Mouse (Mus musculus): ENCODE measurements around the gene Tgm7. TPM values are rescaled to one million over a fixed set of nuclear protein-coding genes. Genes with fewer than 3 reads are reported as not detected.

Tgm7 gene
- total and polyA plus RNA-seq, 3 experiments = not detected

DNA sequence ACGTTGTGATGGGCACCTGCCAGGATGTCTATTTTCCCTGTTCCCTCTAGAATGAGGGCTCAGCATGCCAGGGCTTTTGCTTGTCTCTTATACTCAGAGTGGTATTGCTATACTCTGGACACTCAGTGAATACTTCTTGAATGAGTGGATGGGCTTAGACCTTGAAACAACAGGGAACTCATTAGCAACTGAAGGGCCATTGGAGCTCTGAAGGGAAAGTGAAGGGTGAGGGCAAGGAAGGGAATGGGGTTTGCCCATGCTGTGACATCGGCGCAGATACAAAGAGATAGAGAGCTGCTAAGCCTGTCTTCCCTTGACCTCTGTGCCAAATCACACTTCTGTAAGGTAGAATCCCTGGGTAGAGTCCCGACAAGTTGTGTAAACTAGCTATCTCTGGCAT lies 63.9 kb downstream of the Tgm7 start:
- H3K9ac ChIP-seq (ENCODE audit: insufficient read depth, low read depth) = no peak overlapping the region
- no peak overlapping the region for H3K27ac ChIP-seq (ENCODE audit: insufficient read depth, low read depth)
- dilution Hi-C loops (cut with MboI; ENCODE audit: extremely low pct_ligation_motif_present, extremely low pct_unique_long_range_greater_than_20kb, low sequenced_read_pairs) = no loop called here
- no peak for DNase-seq (ENCODE audit: extremely low read depth)
- H3K4me1 ChIP-seq (ENCODE audit: control insufficient read depth in 1 of 2, insufficient read depth in 2 of 2) = no peaks in the 10 kb centered on the region
- TF ChIP-seq BHLHE40 (IDR thresholded peaks at IDR 0.05; ENCODE audit: low read depth, low read length) (no peak), USF2 (conservative IDR thresholded peaks at IDR 0.05; ENCODE audit: low read depth, low read length) (no peak), ZC3H11A (IDR thresholded peaks at IDR 0.05; ENCODE audit: low read depth, low read length) (no peak), MXI1 (IDR thresholded peaks at IDR 0.05; ENCODE audit: low read depth, low read length) (no peak), USF1 (IDR thresholded peaks at IDR 0.05; ENCODE audit: low read depth, low read length) (no peak), EP300 (IDR thresholded peaks at IDR 0.05; ENCODE audit: low read length) (no peak), E2F4 (IDR thresholded peaks at IDR 0.05; ENCODE audit: insufficient replicate concordance, low read depth, low read length) (no peak), NELFE (IDR thresholded peaks at IDR 0.05; ENCODE audit: low read depth, low read length) (no peak), GABPA (IDR thresholded peaks at IDR 0.05; ENCODE audit: insufficient replicate concordance, low read depth, low read length) (no peak), MEF2A (IDR thresholded peaks at IDR 0.05; ENCODE audit: borderline replicate concordance, low read depth, low read length) (no peak), ZMIZ1 (IDR thresholded peaks at IDR 0.05; ENCODE audit: low read depth, low read length) (no peak), JUN (IDR thresholded peaks at IDR 0.05; ENCODE audit: insufficient read depth, low read depth, low read length) (no peak), RCOR1 (conservative IDR thresholded peaks at IDR 0.05; ENCODE audit: low read depth, low read length) (no peak), KAT2A (IDR thresholded peaks at IDR 0.05; ENCODE audit: insufficient replicate concordance, low read length) (no peak)
- no peak overlapping the region for H3K4me3 ChIP-seq (replicated peaks in 1 of 3; ENCODE audit: low read depth in 2 of 3, low read length in 2 of 3, poor library complexity in 1 of 3)
- H3K27me3 ChIP-seq (replicated peaks) = peaks cover 5% of the 10 kb centered on the region
- no peaks in the 10 kb centered on the region for H3K36me3 ChIP-seq (replicated peaks in 1 of 2; ENCODE audit: control insufficient read depth in 1 of 2, insufficient read depth in 1 of 2, low read length in 1 of 2)
- no peak overlapping the region for H3K4me2 ChIP-seq (ENCODE audit: insufficient read depth, low read depth, poor library complexity, severe bottlenecking)
- H3K9me3 ChIP-seq (replicated peaks; ENCODE audit: low read length) = no peaks in the 10 kb centered on the region
- in situ Hi-C loops (cut with MboI; ENCODE audit: low pct_ligation_motif_present, low pct_unique_long_range_greater_than_20kb, low sequenced_read_pairs) = loop anchor here (10.0 kb wide), 1 partner anchor 49 kb away; no protein-coding TSS in a partner anchor
- no peaks in the 10 kb centered on the region for H3K79me2 ChIP-seq (replicated peaks; ENCODE audit: control insufficient read depth, extremely low read depth, insufficient read depth, poor library complexity, severe bottlenecking)

Other genes with a start within 250 kb of the Tgm7 start
- gene Ubr1, start 139.1 kb downstream of the Tgm7 start, total RNA-seq (2012; rRNA removed) = 15.4 and 16.0 TPM in 2 replicates
- 10.7 and 11.6 TPM in 2 replicates for gene Ubr1, start 139.1 kb downstream of the Tgm7 start, total RNA-seq (2014; rRNA removed)
- 18.1 TPM in 2 replicates for gene Ubr1, start 139.1 kb downstream of the Tgm7 start, polyA plus RNA-seq (2012; ENCODE audit: insufficient read length, low read depth)
- 4.4 and 5.2 TPM in 2 replicates for gene Tmem62, start 132.8 kb downstream of the Tgm7 start, total RNA-seq (2012; rRNA removed)
- 4.4 and 4.9 TPM in 2 replicates for gene Tmem62, start 132.8 kb downstream of the Tgm7 start, total RNA-seq (2014; rRNA removed)
- 2.9 and 5.3 TPM in 2 replicates for gene Tmem62, start 132.8 kb downstream of the Tgm7 start, polyA plus RNA-seq (2012; ENCODE audit: insufficient read length, low read depth)
- 20.4 and 23.4 TPM in 2 replicates for gene Ccndbp1, start 101.4 kb downstream of the Tgm7 start, total RNA-seq (2012; rRNA removed)
- 33.4 and 33.6 TPM in 2 replicates for gene Ccndbp1, start 101.4 kb downstream of the Tgm7 start, total RNA-seq (2014; rRNA removed)
- 38.8 and 42.7 TPM in 2 replicates for gene Ccndbp1, start 101.4 kb downstream of the Tgm7 start, polyA plus RNA-seq (2012; ENCODE audit: insufficient read length, low read depth)
- gene Epb42, start 72.7 kb downstream of the Tgm7 start, total RNA-seq (2012; rRNA removed) = not detected in 2 replicates
- gene Epb42, start 72.7 kb downstream of the Tgm7 start, total RNA-seq (2014; rRNA removed) = not detected in 2 replicates
- not detected in 2 replicates for gene Epb42, start 72.7 kb downstream of the Tgm7 start, polyA plus RNA-seq (2012; ENCODE audit: insufficient read length, low read depth)
- not detected in 2 replicates for gene Tgm5, start 24.0 kb downstream of the Tgm7 start, total RNA-seq (2012; rRNA removed)
- gene Tgm5, start 24.0 kb downstream of the Tgm7 start, total RNA-seq (2014; rRNA removed) = not detected in 2 replicates
- not detected in 2 replicates for gene Tgm5, start 24.0 kb downstream of the Tgm7 start, polyA plus RNA-seq (2012; ENCODE audit: insufficient read length, low read depth)
- gene Adal, start 30.6 kb upstream of the Tgm7 start, total RNA-seq (2012; rRNA removed) = 7.3 and 8.1 TPM in 2 replicates
- gene Adal, start 30.6 kb upstream of the Tgm7 start, total RNA-seq (2014; rRNA removed) = 12.5 and 12.8 TPM in 2 replicates
- gene Adal, start 30.6 kb upstream of the Tgm7 start, polyA plus RNA-seq (2012; ENCODE audit: insufficient read length, low read depth) = 10.0 and 10.4 TPM in 2 replicates
- gene Lcmt2, start 30.9 kb upstream of the Tgm7 start, total RNA-seq (2012; rRNA removed) = 9.3 and 10.6 TPM in 2 replicates
- 5.7 and 6.4 TPM in 2 replicates for gene Lcmt2, start 30.9 kb upstream of the Tgm7 start, total RNA-seq (2014; rRNA removed)
- gene Lcmt2, start 30.9 kb upstream of the Tgm7 start, polyA plus RNA-seq (2012; ENCODE audit: insufficient read length, low read depth) = 11.7 and 12.3 TPM in 2 replicates
- 27.8 and 29.1 TPM in 2 replicates for gene Tubgcp4, start 60.9 kb upstream of the Tgm7 start, total RNA-seq (2012; rRNA removed)
- 31.0 and 35.1 TPM in 2 replicates for gene Tubgcp4, start 60.9 kb upstream of the Tgm7 start, total RNA-seq (2014; rRNA removed)
- gene Tubgcp4, start 60.9 kb upstream of the Tgm7 start, polyA plus RNA-seq (2012; ENCODE audit: insufficient read length, low read depth) = 32.5 and 34.1 TPM in 2 replicates
- 6.8 and 7.4 TPM in 2 replicates for gene Zscan29, start 61.3 kb upstream of the Tgm7 start, total RNA-seq (2012; rRNA removed)
- 4.9 and 5.4 TPM in 2 replicates for gene Zscan29, start 61.3 kb upstream of the Tgm7 start, total RNA-seq (2014; rRNA removed)
- gene Zscan29, start 61.3 kb upstream of the Tgm7 start, polyA plus RNA-seq (2012; ENCODE audit: insufficient read length, low read depth) = 7.0 and 7.3 TPM in 2 replicates
- 41.7 and 55.2 TPM in 2 replicates for gene Trp53bp1, start 161.6 kb upstream of the Tgm7 start, total RNA-seq (2012; rRNA removed)
- 30.1 and 38.0 TPM in 2 replicates for gene Trp53bp1, start 161.6 kb upstream of the Tgm7 start, total RNA-seq (2014; rRNA removed)
- 68.7 and 77.6 TPM in 2 replicates for gene Trp53bp1, start 161.6 kb upstream of the Tgm7 start, polyA plus RNA-seq (2012; ENCODE audit: insufficient read length, low read depth)
- gene Map1a, start 179.8 kb upstream of the Tgm7 start, total RNA-seq (2012; rRNA removed) = 0.38 and 0.92 TPM in 2 replicates
- gene Map1a, start 179.8 kb upstream of the Tgm7 start, total RNA-seq (2014; rRNA removed) = 0.11 and 0.16 TPM in 2 replicates
- 7.2 and 7.3 TPM in 2 replicates for gene Map1a, start 179.8 kb upstream of the Tgm7 start, polyA plus RNA-seq (2012; ENCODE audit: insufficient read length, low read depth)
- gene Ppip5k1, start 245.6 kb upstream of the Tgm7 start, total RNA-seq (2012; rRNA removed) = 11.0 and 11.9 TPM in 2 replicates
- 4.5 and 4.6 TPM in 2 replicates for gene Ppip5k1, start 245.6 kb upstream of the Tgm7 start, total RNA-seq (2014; rRNA removed)
- 10.4 and 12.3 TPM in 2 replicates for gene Ppip5k1, start 245.6 kb upstream of the Tgm7 start, polyA plus RNA-seq (2012; ENCODE audit: insufficient read length, low read depth)
- gene Ckmt1, start 247.9 kb upstream of the Tgm7 start, total RNA-seq (2012; rRNA removed) = 3.8 and 3.9 TPM in 2 replicates
- gene Ckmt1, start 247.9 kb upstream of the Tgm7 start, total RNA-seq (2014; rRNA removed) = 0.43 TPM in 1 of 2 replicates, not detected in the other
- gene Ckmt1, start 247.9 kb upstream of the Tgm7 start, polyA plus RNA-seq (2012; ENCODE audit: insufficient read length, low read depth) = 2.6 and 5.1 TPM in 2 replicates